Mouse (Mus musculus) lung, postnatal 4 days (tissue): Measurements from ENCODE around the gene Cgnl1.
"Not testable (repeated sequence)": the region's sequence is repeated elsewhere in the genome, so short reads cannot be mapped to it uniquely, and the experiment has no call there.

Experiments used
- DNase-seq, 2 experiments: peaks; one replicate each; pipeline ENCODE4 v3.0.0; 2021

The Cgnl1 gene

DNA sequence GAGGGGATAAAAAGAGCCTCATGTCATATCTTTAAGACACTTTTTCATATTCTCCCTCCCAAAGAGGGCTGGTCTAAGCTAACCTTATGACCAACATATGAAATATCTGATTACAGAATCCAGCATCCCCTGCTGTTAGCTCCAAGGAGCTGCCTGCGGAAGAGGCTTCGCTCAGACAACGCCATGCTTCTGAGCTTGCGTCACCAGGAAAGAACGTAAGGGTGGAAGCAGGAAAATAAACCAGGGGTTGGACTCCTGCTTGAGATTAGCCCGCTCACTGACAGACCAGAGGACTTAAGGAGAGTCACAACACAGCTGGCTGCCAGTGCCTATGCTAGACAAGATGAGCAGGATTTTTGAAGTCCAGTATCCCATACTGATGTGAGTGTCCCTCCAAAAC lies 105.0 kb downstream of the Cgnl1 start:
- DNase-seq = peak; percentile 58 to 71

DNA sequence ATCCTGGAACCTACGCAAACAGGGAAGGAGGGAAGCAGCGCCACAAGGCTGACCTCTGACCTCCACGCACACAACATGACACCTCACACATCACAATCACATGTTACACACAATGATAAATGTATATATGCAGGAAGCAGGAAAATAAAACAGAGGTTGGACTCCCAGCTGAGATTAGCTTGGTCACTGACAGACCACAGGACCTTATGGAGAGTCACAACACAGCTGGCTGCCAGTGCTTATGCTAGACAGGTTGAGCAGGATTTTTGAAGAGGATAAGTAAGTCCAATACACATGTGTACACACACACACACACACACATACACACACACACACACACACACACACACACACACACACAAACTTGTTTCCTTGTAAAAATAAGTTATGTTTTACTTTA lies 105.9 kb downstream of the Cgnl1 start:
- no peak for DNase-seq

DNA sequence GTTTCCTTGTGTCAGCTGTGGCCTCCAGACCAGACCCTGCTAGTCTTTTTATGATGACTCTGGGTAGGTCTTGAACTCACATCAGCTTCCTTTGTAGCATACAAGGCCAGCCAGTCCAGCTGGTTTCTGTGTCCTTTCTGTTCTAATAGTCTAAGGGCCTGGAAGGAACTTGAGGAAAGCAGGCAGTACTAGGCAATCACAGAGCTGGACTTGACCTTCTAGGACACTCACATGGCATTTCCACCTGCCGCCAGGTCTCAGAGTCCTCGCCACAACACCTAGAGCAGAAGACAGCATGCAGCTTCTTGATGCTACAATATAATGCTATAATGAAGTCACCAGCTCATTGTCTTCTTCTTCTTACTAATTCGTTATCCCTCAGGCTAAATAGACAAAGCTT lies 106.5 kb downstream of the Cgnl1 start:
- DNase-seq = no peak

GRCm38 (mm10) chr9:71663421-71664217 lies 107.8 kb downstream of the Cgnl1 start:
- DNase-seq = peak; percentile 69 to 79

GRCm38 (mm10) chr9:71660540-71660939 lies 110.9 kb downstream of the Cgnl1 start:
- DNase-seq = no peak

DNA sequence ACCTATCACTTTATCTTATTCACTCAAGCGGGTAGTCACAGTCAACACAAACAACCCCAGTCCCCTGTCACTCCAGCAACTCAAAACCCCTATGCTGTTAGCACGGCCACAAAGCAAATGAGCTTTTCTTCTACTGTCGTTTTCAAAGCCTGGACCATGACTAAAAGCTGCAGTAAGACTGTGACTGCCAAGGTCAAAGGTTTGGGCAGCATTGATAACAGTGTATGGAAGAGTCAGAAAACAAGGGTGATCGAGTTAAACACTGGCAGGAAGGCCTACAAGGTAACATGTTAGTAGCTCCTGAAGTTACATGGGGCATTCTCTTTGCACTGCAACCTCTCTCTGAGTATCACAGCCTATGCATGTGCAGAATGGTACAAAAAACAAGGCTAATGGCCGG lies 111.7 kb downstream of the Cgnl1 start:
- no peak for DNase-seq

- no peak for DNase-seq
Observed at GRCm38 (mm10) chr9:71657199-71657598, 114.2 kb downstream of the Cgnl1 start.

DNA sequence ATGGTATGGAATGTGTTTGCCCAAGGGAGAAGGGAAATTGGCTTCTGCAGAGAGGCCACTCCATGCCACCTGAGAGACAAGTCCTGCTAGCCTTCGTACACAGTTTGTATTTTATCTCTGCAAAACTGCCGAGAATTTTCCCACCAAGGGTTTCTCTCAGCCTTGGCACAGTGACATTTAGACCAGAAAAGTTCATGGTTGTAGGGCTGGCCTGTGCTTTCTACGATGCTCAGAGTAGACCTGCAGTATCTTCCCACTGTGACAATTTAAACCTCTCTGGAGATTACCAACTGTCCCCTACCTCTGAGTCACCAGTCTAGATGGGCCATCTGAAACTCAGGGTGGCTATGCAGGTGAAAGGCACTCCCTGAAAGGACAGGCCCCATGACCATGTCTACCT lies 116.5 kb downstream of the Cgnl1 start:
- DNase-seq = no peak

DNA sequence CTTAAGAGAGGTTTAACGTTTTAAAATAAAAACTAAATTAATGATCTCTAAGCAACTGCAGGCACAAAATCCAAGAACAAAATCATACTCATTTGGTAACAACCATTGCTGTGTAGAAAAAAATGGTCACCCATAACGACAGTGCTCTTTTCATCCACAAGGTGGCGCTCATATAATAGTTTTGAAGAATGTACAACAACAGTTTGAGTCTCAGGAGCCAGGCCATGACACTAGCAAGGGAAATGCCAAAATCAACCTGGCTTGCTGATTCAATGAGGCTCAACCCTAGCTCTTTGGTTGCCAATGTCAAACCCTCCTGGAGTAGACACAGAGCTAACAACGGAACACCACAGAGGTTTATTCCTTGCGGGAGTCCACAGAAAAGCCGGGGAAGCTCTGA lies 125.3 kb downstream of the Cgnl1 start:
- DNase-seq = peak in 1 of 2 experiments; percentile 81

DNA sequence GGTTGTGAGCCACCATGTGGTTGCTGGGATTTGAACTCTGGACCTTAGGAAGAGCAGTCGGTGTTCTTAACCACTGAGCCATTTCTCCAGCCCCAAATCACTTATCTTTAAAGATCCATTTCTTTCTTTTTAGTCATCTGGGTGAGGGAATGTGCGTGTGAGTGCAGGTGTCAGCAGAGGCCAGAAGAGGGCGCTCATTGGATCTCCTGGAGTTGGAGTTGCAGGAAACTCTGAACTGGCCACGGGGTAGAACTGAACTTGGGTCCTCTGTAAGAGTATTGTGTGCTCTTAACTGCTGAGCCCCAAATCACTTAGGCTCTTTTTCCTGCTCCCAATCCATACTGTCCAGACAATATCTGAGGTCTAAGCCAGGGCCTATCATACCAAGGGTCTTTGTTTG lies 127.8 kb downstream of the Cgnl1 start:
- DNase-seq = no peak

GRCm38 (mm10) chr9:71642270-71642669 lies 129.1 kb downstream of the Cgnl1 start:
- no peak for DNase-seq

GRCm38 (mm10) chr9:71640361-71640927 lies 131.0 kb downstream of the Cgnl1 start:
- DNase-seq = no peak

DNA sequence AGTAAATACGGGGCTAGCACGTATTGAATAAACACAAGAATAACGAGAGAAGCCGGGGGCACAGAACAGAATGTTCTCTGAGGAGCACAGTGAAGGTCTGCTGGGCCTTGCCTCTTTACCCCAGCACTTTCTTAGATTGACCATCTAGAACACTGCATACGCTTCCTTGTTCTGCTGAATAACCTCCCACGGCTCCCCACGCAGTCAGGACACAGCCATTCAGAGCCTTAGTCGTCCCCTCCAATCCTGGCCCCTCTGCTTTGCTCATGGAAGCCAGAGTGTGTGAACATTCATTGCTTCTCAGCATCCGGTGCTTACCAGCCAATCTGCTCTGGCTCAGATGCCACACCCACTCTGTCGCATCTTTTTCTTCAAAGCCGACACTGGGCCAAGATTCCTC lies 133.2 kb downstream of the Cgnl1 start:
- DNase-seq = no peak

DNA sequence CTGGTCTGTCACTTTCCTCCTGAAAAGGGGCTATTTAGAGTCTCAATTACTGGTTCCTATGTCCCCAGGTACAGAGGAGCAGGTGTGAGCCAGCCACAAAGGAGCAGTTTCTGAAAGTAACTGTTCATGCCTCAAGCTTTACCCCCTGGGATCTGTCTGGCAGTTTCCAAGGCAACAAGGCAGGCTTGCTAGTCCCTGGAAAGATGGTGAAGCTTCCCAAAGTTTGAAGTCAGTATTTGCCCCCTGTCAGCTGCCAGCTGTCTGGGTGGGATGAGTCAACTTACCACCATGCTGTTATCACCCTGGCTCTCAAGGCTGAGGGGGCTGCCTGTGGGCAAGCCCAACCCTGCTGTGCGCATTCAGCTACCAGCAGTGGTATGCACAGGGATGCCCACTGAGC lies 134.5 kb downstream of the Cgnl1 start:
- no peak for DNase-seq

- no peak for DNase-seq
Observed at GRCm38 (mm10) chr9:71635627-71636026, 135.8 kb downstream of the Cgnl1 start.

GRCm38 (mm10) chr9:71634916-71635315 lies 136.5 kb downstream of the Cgnl1 start:
- no peak for DNase-seq

DNA sequence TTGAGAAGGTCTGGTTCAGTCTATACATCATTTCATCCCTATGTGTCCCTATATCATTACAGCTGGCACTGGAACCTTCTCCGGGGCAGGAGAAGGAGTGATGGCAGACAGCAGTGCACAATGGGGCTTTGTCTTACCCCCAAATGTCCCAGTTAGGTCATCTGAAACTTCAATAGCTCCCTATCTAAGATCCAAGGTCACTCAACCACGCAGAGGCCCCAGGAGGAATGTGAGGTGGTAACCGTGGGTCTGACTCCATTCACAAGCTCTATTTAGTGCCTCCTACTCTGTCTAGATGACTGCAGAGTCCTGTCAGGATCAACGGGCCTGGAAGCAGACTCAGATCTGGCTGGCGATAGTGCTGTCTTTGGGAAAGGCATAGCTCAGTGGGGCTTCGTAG lies 142.5 kb downstream of the Cgnl1 start:
- no peak for DNase-seq

DNA sequence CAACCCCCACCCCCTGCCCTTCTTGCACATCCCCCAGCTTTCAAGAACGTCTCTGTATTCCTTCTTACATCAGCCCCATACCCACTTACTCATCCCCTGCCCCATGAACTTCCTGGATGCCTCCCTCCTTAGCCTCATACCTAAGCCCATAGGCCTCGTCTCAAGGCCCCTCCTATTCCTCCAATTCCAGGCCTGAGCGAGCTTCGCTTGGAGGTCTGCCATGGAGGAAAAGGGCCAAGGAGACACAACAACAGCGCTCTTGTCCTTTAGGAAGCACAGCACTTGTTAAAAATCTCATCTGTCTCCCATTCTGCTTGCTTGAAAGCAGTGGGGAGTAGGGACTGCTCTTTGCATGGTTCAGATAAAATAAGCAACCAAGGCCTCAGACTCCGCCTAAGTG lies 143.1 kb downstream of the Cgnl1 start:
- DNase-seq = no peak

DNA sequence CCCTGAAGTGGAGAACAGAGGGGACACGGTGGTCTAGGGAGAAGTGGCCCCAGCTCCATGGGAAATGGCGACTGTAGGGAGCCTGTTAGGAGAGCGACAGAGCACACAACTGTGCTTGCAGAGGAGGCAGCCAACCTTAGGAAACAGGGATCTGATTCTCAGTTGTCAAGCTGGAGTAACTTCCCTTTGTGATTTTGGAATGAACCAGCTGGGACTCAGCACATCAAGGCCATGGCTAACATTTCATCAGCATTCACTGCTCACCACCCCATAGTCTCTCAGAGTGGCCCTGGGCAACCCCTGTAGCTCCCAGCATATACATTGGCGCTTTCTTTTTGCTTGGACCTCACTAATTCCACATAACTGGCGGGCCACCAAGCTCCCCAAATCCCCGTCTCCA lies 145.4 kb downstream of the Cgnl1 start:
- no peak for DNase-seq

DNA sequence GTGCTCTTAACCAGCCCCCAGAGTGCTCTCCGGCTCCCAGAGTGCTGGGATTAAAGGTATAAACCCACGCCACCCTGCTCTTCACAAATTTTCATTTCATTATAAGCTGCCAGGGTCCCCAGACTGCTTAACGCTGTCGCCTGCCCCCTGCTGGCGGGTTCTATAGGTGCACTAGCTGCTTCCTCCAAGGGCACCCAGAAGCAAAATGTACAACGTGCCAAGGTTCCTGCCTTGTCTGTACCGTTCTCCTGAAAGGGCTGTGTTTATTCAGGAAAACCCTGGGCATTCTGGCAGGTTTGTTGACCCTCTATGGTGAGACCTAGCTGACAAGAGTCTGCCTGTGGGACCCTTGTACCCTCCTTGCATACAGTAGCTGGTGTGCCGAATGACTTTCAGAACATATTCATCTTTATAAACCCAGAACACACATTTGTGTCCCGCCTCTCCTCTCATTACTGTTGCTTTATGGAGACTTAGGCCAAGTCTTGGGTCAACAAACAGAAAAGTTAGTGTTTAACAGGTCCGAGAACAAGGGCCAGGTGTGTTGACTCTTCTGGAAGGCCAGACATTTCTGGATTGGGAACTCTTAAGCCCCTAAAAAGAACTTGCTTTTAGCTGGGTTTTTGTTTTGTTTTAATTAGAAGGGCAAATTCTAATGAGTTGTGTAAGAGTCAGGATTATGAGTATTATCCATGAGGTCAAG lies 146.5 kb downstream of the Cgnl1 start:
- DNase-seq = peak; percentile 69 to 81

GRCm38 (mm10) chr9:71623871-71624569 lies 147.4 kb downstream of the Cgnl1 start:
- DNase-seq = peak in 1 of 2 experiments; percentile 49

DNA sequence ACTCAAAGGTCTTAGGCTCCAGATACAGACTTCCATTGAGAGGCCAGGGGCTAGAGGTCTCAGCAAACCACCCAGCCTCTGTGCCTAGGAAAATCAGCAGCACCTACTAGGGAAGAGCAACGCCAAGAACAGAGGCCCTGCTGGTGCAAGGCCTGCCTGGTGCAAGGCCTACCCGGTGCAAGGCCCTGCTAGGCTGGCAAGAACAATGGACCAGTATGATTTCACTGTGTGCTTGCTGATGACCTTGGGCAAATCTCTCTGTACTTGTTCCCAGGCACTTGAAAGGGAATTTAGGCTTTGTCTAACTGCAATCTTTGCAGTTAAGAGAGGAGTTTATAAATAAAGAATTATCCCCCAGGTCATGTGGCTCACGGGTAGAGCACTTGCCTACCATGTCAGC lies 148.8 kb downstream of the Cgnl1 start:
- no peak for DNase-seq

- no peak for DNase-seq
Observed at GRCm38 (mm10) chr9:71621968-71622367, 149.4 kb downstream of the Cgnl1 start.

GRCm38 (mm10) chr9:71620116-71620515 lies 151.3 kb downstream of the Cgnl1 start:
- DNase-seq = not testable (repeated sequence)
